Mouse (Mus musculus) testis, adult 2 months (tissue): ENCODE measurements around the gene Gngt1. TPM values are rescaled to one million over a fixed set of nuclear protein-coding genes. Genes with fewer than 3 reads are reported as not detected.

Experiments used
- H3K27ac ChIP-seq: fragments of 200-500 bp; 2 replicates; pipeline ENCODE4 v1.5.1; 2012; ENCODE audit warnings: low read depth, low read length; ENCODE audit not compliant: control insufficient read depth, insufficient read depth
- H3K27me3 ChIP-seq: fragments of 200-500 bp; 2 replicates; pipeline ENCODE4 v1.6.1; 2012; ENCODE audit warnings: mild to moderate bottlenecking, low read length, moderate library complexity; ENCODE audit not compliant: control insufficient read depth, insufficient read depth
- H3K36me3 ChIP-seq: fragments of 200-500 bp; 2 replicates; pipeline ENCODE4 v1.6.1; 2012; ENCODE audit warnings: mild to moderate bottlenecking, low read length; ENCODE audit not compliant: control insufficient read depth, insufficient read depth
- H3K4me1 ChIP-seq: fragments of 200-500 bp; 2 replicates; pipeline ENCODE4 v1.6.1; 2012; ENCODE audit warnings: low read length; ENCODE audit not compliant: control insufficient read depth, insufficient read depth
- H3K4me3 ChIP-seq: fragments of 200-500 bp; 2 replicates; pipeline ENCODE4 v1.5.1; 2012; ENCODE audit warnings: low read depth, mild to moderate bottlenecking, low read length, moderate library complexity, mixed read lengths; ENCODE audit not compliant: control insufficient read depth
- CTCF ChIP-seq: fragments of 200-500 bp; IDR thresholded peaks from 2 replicates; pipeline ENCODE4 v1.5.1; 2012; ENCODE audit warnings: low read depth, mild to moderate bottlenecking, inconsistent platforms, low read length, moderate library complexity; ENCODE audit not compliant: control insufficient read depth, insufficient read depth, insufficient replicate concordance
- POLR2A ChIP-seq: fragments of 200-500 bp; IDR thresholded peaks from 2 replicates; pipeline ENCODE4 v1.6.1; 2012; ENCODE audit warnings: low read depth, mild to moderate bottlenecking, inconsistent platforms, low read length, moderate library complexity; ENCODE audit not compliant: control insufficient read depth
- polyA plus RNA-seq: library from polyadenylated mRNA; depleted of rRNA; stranded (reverse); fragments of >200 nt; gene quantifications from 2 replicates; pipeline ENCODE4 v1.2.3, GENCODE M21; 2012; rRNA removed

Gene Gngt1
- polyA plus RNA-seq, 1 experiment: not detected

DNA sequence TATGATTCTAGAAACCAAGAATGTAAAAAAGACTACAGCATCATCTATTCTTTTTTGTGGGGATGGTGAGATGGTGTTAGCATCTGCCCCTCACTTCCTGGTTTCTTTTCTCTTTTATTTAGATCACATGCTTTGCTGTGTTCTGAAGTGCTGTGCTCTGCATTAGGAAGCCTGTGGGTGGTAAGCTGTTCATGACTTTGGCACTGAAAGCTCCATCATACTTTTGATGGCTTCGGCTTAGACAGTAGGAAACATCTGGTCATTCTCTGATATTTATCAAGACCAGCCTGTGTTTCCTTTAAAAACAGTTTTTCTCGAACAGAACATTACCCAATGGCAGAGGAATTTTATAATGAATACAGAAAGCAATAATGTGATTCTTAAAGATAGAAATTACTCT lies 32.8 kb downstream of the Gngt1 start:
- Histone ChIP-seq H3K4me3 (no peak overlapping the region), H3K36me3 (no peaks in the 10 kb centered on the region), H3K27me3 (no peaks in the 10 kb centered on the region), H3K4me1 (no peaks in the 10 kb centered on the region), H3K27ac (no peak overlapping the region)
- no peak for TF ChIP-seq CTCF
- no peak for TF ChIP-seq POLR2A

DNA sequence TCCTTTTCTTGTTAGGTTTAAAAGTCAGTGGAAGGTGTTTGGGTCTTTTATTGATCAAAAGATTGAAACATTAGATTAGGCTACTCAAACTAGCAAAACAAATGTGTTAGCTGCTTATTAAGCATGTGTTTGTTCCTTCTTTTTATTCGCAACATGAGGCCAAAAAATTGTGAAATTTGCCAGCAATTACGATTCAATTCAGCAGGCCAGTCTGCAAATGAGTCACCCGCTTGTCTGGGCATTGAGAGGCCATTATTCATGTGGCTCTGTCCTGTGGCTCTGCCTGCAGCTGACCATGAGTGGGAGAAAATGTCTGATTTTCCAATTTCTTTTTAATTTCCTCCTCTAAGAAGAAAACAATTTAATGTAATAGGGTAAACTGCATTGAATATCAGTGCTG lies 37.4 kb downstream of the Gngt1 start:
- H3K4me1 ChIP-seq: no peaks in the 10 kb centered on the region
- no peaks in the 10 kb centered on the region for H3K27me3 ChIP-seq
- no peak for TF ChIP-seq POLR2A
- TF ChIP-seq CTCF: no peak
- H3K27ac ChIP-seq: no peak overlapping the region
- H3K36me3 ChIP-seq: no peaks in the 10 kb centered on the region
- no peak overlapping the region for H3K4me3 ChIP-seq

DNA sequence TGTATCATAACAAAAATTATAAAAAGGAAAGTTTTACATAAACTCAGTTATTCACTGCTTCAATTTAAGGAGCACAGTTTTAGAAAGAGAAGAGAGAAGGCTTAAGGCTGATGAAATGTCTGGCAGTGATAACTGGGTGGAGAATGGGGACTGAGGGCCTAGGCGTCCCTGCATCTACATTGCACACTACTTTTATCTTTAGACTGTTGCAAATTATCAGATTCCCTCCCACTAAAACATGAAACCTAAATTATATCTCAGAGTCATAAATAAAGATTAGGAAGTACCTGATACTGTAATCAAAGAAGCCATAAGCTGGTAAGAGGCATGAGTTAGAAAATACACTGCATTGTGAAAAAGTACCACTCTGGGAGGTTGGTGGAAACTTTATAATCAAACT lies 48.2 kb downstream of the Gngt1 start:
- TF ChIP-seq CTCF (no peak), POLR2A (no peak)

More for the DNA sequence above, 48.2 kb downstream of the Gngt1 start:
- Histone ChIP-seq H3K36me3 (no peaks in the 10 kb centered on the region), H3K4me1 (no peaks in the 10 kb centered on the region), H3K4me3 (no peak overlapping the region), H3K27me3 (no peaks in the 10 kb centered on the region), H3K27ac (no peak overlapping the region)

Other genes with a start within 250 kb of the Gngt1 start
- gene Calcr, start 229.1 kb upstream of the Gngt1 start, polyA plus RNA-seq: 0.05 TPM in 2 replicates
- gene Tfpi2, start 4.9 kb upstream of the Gngt1 start, polyA plus RNA-seq: 0.12 TPM in 1 of 2 replicates, not detected in the other
- gene Gng11, start 10.1 kb downstream of the Gngt1 start, polyA plus RNA-seq: 0.11 and 0.70 TPM in 2 replicates
- 33.9 and 36.2 TPM in 2 replicates for gene Bet1, start 93.2 kb downstream of the Gngt1 start, polyA plus RNA-seq